Mouse (Mus musculus) hindbrain, embryonic 13.5 days (tissue): ENCODE data around the gene Trip10. TPM values are rescaled to one million over a fixed set of nuclear protein-coding genes. Genes with fewer than 3 reads are reported as not detected.
"Not testable (repeated sequence)": the region's sequence is repeated elsewhere in the genome, so short reads cannot be mapped to it uniquely, and the experiment has no call there.

Experiments
- ATAC-seq: fragments of 200-750 bp; cut with Nextera tagmentation; 2 replicates; pipeline ENCODE4 v1.8.0; 2017; ENCODE audit warnings: moderate TSS enrichment; ENCODE audit not compliant: low FRiP score
- H3K27ac ChIP-seq: fragments of 300-500 bp; sonication (generic); 2 replicates; pipeline ENCODE4 v1.5.1; 2015; ENCODE audit warnings: inconsistent platforms, mild to moderate bottlenecking, moderate library complexity
- H3K27me3 ChIP-seq: fragments of 300-500 bp; sonication (generic); 2 replicates; pipeline ENCODE4 v1.6.1; 2015; ENCODE audit warnings: mild to moderate bottlenecking, inconsistent platforms
- H3K36me3 ChIP-seq: fragments of 300-500 bp; sonication (generic); 2 replicates; pipeline ENCODE4 v1.6.1; 2015; ENCODE audit warnings: mild to moderate bottlenecking, inconsistent platforms
- H3K4me1 ChIP-seq: fragments of 300-500 bp; sonication (generic); replicated peaks from 2 replicates; pipeline ENCODE4 v1.6.1; 2015; ENCODE audit warnings: inconsistent platforms
- H3K4me2 ChIP-seq: fragments of 300-500 bp; sonication (generic); 2 replicates; pipeline ENCODE4 v1.6.1; 2015; ENCODE audit warnings: inconsistent platforms, mild to moderate bottlenecking, moderate library complexity
- H3K4me3 ChIP-seq: fragments of 300-500 bp; sonication (generic); 2 replicates; pipeline ENCODE4 v1.5.1; 2015; ENCODE audit warnings: mild to moderate bottlenecking, inconsistent platforms
- H3K9ac ChIP-seq: fragments of 300-500 bp; sonication (generic); 2 replicates; pipeline ENCODE4 v1.6.1; 2015; ENCODE audit warnings: mild to moderate bottlenecking, inconsistent platforms
- H3K9me3 ChIP-seq: fragments of 300-500 bp; sonication (generic); 2 replicates; pipeline ENCODE4 v1.6.1; 2016; ENCODE audit warnings: inconsistent platforms
- WGBS: fragments of 180-500 bp; shearing (Covaris S2); methylation state at CpG from one replicate; pipeline ENCODE4 v1.1.7; 2015; 5-methylcytosine and 5-hydroxymethylcytosine counted together
- polyA plus RNA-seq: library from polyadenylated mRNA; unstranded; fragments of >200 nt; fragmentation: Nextera tagmentation; extraction: Ambion mirVana; gene quantifications from 2 replicates; pipeline ENCODE4 v1.2.1, GENCODE M21; 2015

Gene Trip10
- polyA plus RNA-seq, 1 experiment from 2014 or later, result 14.6 TPM

DNA sequence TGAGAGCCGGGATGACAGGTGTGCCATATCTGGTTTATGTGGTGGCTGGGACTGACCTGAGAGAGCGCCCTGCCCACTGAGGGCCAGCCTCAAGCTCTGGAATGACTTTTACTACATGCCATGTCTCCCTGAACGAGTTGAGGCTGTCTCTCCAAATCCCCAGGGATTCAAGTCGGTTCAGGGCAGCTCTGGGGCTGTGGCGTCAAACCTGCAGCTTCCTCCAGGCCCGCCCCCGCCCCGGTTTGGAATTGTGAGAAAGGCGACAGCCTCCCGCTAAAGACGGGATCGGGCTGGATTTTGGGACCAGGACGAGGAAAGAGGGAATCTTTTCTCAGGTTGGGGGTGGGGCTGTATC is 26.7 kb downstream of the Trip10 start:
- H3K27ac ChIP-seq, result no peak overlapping the region
- 4% methylated on average over 13 of the region's 13 CpGs for WGBS
- H3K4me2 ChIP-seq, result peak overlapping the region; percentile 68
- H3K36me3 ChIP-seq, result no peaks in the 10 kb centered on the region
- peak; percentile 32; the same call in 1 of the 2 replicates for ATAC-seq
- peak overlapping the region; percentile 46 for H3K4me3 ChIP-seq
- no peaks in the 10 kb centered on the region for H3K9me3 ChIP-seq
- H3K4me1 ChIP-seq, result peaks cover 23% of the 10 kb centered on the region
- H3K9ac ChIP-seq, result peak overlapping the region; percentile 58; the same call in 1 of the 2 replicates
- H3K27me3 ChIP-seq, result peaks cover 69% of the 10 kb centered on the region

DNA sequence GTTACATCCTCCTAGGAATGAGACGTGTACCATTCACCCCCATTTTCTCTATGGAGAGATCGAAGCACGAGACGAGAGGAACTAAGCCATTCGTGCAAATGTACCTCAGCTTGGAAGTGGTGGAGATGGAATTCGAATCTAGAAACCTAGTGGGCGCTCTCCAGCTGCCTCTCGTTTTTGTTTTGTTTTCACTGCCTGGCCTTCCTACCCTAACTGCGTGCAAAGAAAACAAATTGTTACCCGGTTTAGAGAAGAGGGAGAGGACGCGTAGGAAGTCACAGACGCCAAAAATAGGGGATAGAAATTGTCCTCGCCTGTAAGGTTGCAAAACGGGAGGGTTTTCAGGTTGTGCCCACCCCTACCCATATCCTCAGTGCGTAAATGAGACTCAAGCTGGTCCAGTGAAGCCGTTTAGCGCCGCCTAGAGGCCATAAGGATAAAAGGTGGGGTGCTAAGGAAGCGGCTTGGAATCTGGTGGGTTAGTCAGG is 27.4 kb downstream of the Trip10 start:
- Histone ChIP-seq H3K27me3 (peaks cover 64% of the 10 kb centered on the region), H3K27ac (no peak overlapping the region; the same call in 1 of the 2 replicates), H3K9ac (peak overlapping the region; percentile 58), H3K4me3 (peak overlapping the region; percentile 46), H3K9me3 (no peaks in the 10 kb centered on the region), H3K4me1 (peaks cover 23% of the 10 kb centered on the region), H3K4me2 (peak overlapping the region; percentile 68), H3K36me3 (no peaks in the 10 kb centered on the region)
- WGBS, result under 1% methylated on average over 20 of the region's 20 CpGs
- peak; percentile 71 for ATAC-seq

DNA sequence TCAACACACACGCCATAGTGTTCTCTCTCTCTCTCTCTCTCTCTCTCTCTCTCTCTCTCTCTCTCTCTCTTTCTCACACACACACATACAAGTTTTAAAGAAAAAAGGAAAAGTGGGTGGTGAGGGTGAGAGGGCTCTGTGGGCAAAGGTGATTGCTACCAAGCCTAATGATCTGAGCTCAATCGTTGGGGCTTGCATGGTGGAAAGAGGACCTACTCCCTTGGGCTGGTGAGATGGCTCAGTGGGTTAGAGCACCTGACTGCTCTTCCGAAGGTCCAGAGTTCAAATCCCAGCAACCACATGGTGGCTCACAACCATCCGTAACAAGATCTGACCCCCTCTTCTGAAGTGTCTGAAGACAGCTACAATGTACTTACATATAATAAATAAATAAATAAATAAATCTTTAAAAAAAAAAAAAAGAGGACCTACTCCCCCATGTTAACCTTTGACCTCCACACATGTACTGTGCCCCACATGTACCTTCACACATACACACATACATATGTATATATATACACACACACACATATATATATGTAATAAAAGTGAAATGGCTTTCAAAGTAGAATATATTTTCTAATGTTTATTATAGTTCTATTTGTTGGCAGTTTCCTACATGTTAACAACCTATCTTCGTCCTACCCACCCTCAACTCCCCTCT is 28.5 kb downstream of the Trip10 start:
- H3K9me3 ChIP-seq, H3K9ac ChIP-seq, H3K36me3 ChIP-seq, ATAC-seq, H3K4me3 ChIP-seq, H3K27ac ChIP-seq, H3K4me2 ChIP-seq: not testable (repeated sequence)
- 86% methylated on average over 5 of the region's 5 CpGs for WGBS
- Histone ChIP-seq H3K27me3 (peaks cover 55% of the 10 kb centered on the region), H3K4me1 (peaks cover 23% of the 10 kb centered on the region)

- 89% methylated on average over 2 of the region's 2 CpGs for WGBS
- no peak overlapping the region for H3K4me3 ChIP-seq
- H3K9me3 ChIP-seq, result no peaks in the 10 kb centered on the region
- H3K27ac ChIP-seq, result no peak overlapping the region
- H3K4me1 ChIP-seq, result peaks cover 23% of the 10 kb centered on the region
- no peaks in the 10 kb centered on the region for H3K36me3 ChIP-seq
- no peak overlapping the region for H3K9ac ChIP-seq
- ATAC-seq, result no peak
- H3K27me3 ChIP-seq, result peaks cover 47% of the 10 kb centered on the region
- H3K4me2 ChIP-seq, result no peak overlapping the region
Measured at GRCm38 (mm10) chr17:57278537-57278936, 29.3 kb downstream of the Trip10 start.

- Histone ChIP-seq H3K4me3 (no peak within 1 kb of the TSS), H3K27me3 (peaks cover 42% of the 10 kb centered on the region), H3K4me1 (peaks cover 23% of the 10 kb centered on the region), H3K27ac (no peak within 1 kb of the TSS), H3K9ac (no peak within 1 kb of the TSS), H3K4me2 (no peak within 1 kb of the TSS), H3K9me3 (no peaks in the 10 kb centered on the region), H3K36me3 (no peaks in the 10 kb centered on the region)
- no peak for ATAC-seq
- 78% methylated on average over 26 of the region's 26 CpGs for WGBS
Measured at GRCm38 (mm10) chr17:57278943-57279590, 29.8 kb downstream of the Trip10 start, which contains the start of gene Vav1. Gene Vav1, plus strand, starts transcription at chr17:57279100.

DNA sequence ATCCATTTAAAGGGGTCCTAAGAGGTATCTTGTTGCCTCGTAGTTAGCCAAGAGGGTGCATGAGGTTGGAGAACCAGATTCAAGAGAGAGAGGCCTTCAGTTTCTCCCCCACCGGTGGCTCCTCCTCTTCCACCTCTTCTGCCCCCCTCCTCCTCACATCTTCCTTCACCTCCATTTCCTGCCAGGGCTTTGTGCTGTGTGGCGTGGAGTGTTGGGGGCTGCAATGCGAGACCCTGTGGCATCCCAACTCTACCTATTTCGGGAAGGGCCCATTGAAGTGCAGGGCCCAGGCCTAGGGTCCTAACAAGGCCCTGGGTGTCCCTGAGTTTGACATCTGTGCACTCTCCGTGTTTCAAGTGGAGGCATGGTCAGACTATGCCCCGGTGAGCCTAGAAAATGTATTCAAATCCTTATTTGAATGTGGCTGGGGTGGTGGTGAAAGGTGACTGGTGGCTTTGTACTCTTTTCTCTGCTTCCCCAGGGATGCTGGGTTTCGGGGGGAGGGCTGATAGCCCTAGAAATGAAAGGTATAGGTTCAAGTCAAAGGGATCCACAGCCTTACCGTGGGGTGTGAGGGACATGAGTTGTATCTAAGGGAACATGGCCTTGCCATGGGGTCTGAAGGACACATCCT is 30.5 kb downstream of the Trip10 start:
- Histone ChIP-seq H3K36me3 (no peaks in the 10 kb centered on the region), H3K4me1 (peaks cover 22% of the 10 kb centered on the region), H3K27me3 (peaks cover 36% of the 10 kb centered on the region), H3K9ac (no peak overlapping the region), H3K4me3 (no peak overlapping the region), H3K9me3 (no peaks in the 10 kb centered on the region), H3K4me2 (no peak overlapping the region), H3K27ac (no peak overlapping the region)
- WGBS, result 61% methylated on average over 9 of the region's 9 CpGs
- ATAC-seq, result no peak

DNA sequence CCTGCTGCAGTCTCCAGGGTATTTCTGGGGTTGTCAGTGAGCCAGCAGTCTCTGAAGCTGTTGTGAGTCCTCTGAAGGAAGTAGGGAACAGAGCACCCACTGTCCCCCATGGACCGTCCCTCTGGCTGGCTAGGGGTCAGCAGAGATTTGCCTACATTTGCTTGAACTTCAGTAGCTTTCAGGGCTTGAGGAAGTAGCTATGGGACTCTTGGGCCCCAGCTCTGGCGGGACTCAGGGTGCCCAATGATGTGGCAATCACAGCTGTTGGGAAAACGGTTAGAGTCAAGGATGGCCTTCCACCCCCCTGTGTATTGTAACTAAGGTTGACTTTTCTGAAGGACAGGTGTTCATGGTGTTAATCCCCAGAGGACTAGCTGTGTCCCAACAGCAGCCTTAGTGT is 31.2 kb downstream of the Trip10 start:
- H3K4me2 ChIP-seq, result no peak overlapping the region
- no peaks in the 10 kb centered on the region for H3K36me3 ChIP-seq
- no peak overlapping the region for H3K9ac ChIP-seq
- H3K9me3 ChIP-seq, result no peaks in the 10 kb centered on the region
- no peak overlapping the region for H3K27ac ChIP-seq
- peaks cover 29% of the 10 kb centered on the region for H3K27me3 ChIP-seq
- H3K4me1 ChIP-seq, result peaks cover 15% of the 10 kb centered on the region
- H3K4me3 ChIP-seq, result no peak overlapping the region
- 73% methylated on average over 3 of the region's 3 CpGs for WGBS
- no peak for ATAC-seq

DNA sequence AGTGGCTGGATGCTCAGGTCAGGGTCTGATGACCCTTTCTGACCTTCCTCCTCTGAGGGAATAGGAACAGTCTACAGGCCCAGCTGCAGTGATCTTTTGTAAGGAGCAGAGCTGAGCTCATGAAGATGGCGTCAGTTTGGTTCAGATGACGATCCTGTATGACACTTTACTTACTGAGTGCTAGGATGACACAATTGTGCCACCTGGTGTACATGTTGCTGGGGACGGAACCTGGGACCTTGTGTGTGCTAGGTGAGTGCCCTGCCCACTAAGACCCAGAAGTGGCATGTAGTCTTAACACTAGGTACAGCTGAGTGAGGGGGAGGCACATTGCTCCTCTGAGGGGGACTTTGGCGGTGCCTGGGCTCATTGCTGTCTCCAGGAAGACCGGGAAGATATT is 34.7 kb downstream of the Trip10 start:
- H3K27ac ChIP-seq, result no peak overlapping the region
- ATAC-seq, result no peak
- no peaks in the 10 kb centered on the region for H3K4me1 ChIP-seq
- no peaks in the 10 kb centered on the region for H3K9me3 ChIP-seq
- 75% methylated on average over 5 of the region's 5 CpGs for WGBS
- H3K4me2 ChIP-seq, result no peak overlapping the region
- H3K4me3 ChIP-seq, result no peak overlapping the region
- no peaks in the 10 kb centered on the region for H3K36me3 ChIP-seq
- H3K9ac ChIP-seq, result no peak overlapping the region
- peaks cover 16% of the 10 kb centered on the region for H3K27me3 ChIP-seq

- H3K4me2 ChIP-seq, result no peak overlapping the region
- H3K27me3 ChIP-seq, result 0 out of 2 replicates have a peak, but pooled peaks cover 6% of the 10 kb centered on the region
- H3K36me3 ChIP-seq, result no peaks in the 10 kb centered on the region
- H3K9ac ChIP-seq, result no peak overlapping the region
- no peaks in the 10 kb centered on the region for H3K9me3 ChIP-seq
- ATAC-seq, result no peak
- H3K4me1 ChIP-seq, result no peaks in the 10 kb centered on the region
- WGBS, result 83% methylated on average over 2 of the region's 2 CpGs
- no peak overlapping the region for H3K4me3 ChIP-seq
- no peak overlapping the region for H3K27ac ChIP-seq
Measured at GRCm38 (mm10) chr17:57285077-57285476, 35.8 kb downstream of the Trip10 start.

GRCm38 (mm10) chr17:57286718-57287355 is 37.6 kb downstream of the Trip10 start:
- no peak for ATAC-seq
- Histone ChIP-seq H3K4me1 (no peaks in the 10 kb centered on the region), H3K9me3 (no peaks in the 10 kb centered on the region), H3K27me3 (no peaks in the 10 kb centered on the region), H3K36me3 (no peaks in the 10 kb centered on the region), H3K4me2 (no peak overlapping the region), H3K9ac (no peak overlapping the region), H3K4me3 (no peak overlapping the region), H3K27ac (no peak overlapping the region)
- 76% methylated on average over 8 of the region's 8 CpGs for WGBS

- Histone ChIP-seq H3K9me3 (no peaks in the 10 kb centered on the region), H3K27me3 (no peaks in the 10 kb centered on the region), H3K36me3 (no peaks in the 10 kb centered on the region), H3K4me1 (no peaks in the 10 kb centered on the region), H3K9ac (no peak overlapping the region), H3K27ac (no peak overlapping the region), H3K4me3 (no peak overlapping the region), H3K4me2 (no peak overlapping the region)
- no peak for ATAC-seq
- WGBS, result 88% methylated on average over 5 of the region's 5 CpGs
Measured at GRCm38 (mm10) chr17:57289252-57289651, 40.0 kb downstream of the Trip10 start.

GRCm38 (mm10) chr17:57290001-57290670 is 40.9 kb downstream of the Trip10 start:
- H3K27ac ChIP-seq, result no peak overlapping the region
- H3K27me3 ChIP-seq, result no peaks in the 10 kb centered on the region
- 89% methylated on average over 9 of the region's 9 CpGs for WGBS
- H3K36me3 ChIP-seq, result no peaks in the 10 kb centered on the region
- no peaks in the 10 kb centered on the region for H3K9me3 ChIP-seq
- no peak overlapping the region for H3K9ac ChIP-seq
- H3K4me1 ChIP-seq, result no peaks in the 10 kb centered on the region
- no peak for ATAC-seq
- no peak overlapping the region for H3K4me3 ChIP-seq
- no peak overlapping the region for H3K4me2 ChIP-seq
